Mouse (Mus musculus): ENCODE measurements around the gene Usp7. TPM values are rescaled to one million over a fixed set of nuclear protein-coding genes. Genes with fewer than 3 reads are reported as not detected.

Usp7 gene
- polyA plus RNA-seq, 1 experiment from 2014 or later = 23.9 TPM

GRCm38 (mm10) chr16:8643855-8644254 lies 148.3 kb downstream of the Usp7 start:
- H3K9me3 ChIP-seq (ENCODE audit: control insufficient read depth, low read length) = no peaks in the 10 kb centered on the region
- no peak for ATAC-seq
- H3K9ac ChIP-seq (ENCODE audit: low read depth, low read length) = no peak overlapping the region
- H3K4me3 ChIP-seq (ENCODE audit: low read length) = no peak overlapping the region
- H3K4me1 ChIP-seq (ENCODE audit: control insufficient read depth, insufficient read depth, low read depth, low read length) = peaks cover under 1% of the 10 kb centered on the region; the same call in 1 of the 2 replicates
- no peak overlapping the region for H3K4me2 ChIP-seq (ENCODE audit: low read length)
- H3K27me3 ChIP-seq (replicated peaks; ENCODE audit: control insufficient read depth, insufficient read depth, low read length) = no peaks in the 10 kb centered on the region
- no peak overlapping the region for H3K27ac ChIP-seq (ENCODE audit: low read depth, low read length)
- WGBS = 74% methylated on average over 2 of the region's 2 CpGs
- H3K36me3 ChIP-seq (ENCODE audit: control insufficient read depth, insufficient read depth, low read length) = peaks cover 18% of the 10 kb centered on the region

Other genes starting within 250 kb of the Usp7 start
- 33.1 and 37.0 TPM in 2 replicates for gene Pmm2, start 154.6 kb downstream of the Usp7 start, polyA plus RNA-seq (2015; fragmentation: Nextera tagmentation; extraction: Ambion mirVana)
- gene Tmem186, start 154.6 kb downstream of the Usp7 start, polyA plus RNA-seq (2015; fragmentation: Nextera tagmentation; extraction: Ambion mirVana) = 22.5 and 23.1 TPM in 2 replicates
- gene Carhsp1, start 120.2 kb downstream of the Usp7 start, polyA plus RNA-seq (2015; fragmentation: Nextera tagmentation; extraction: Ambion mirVana) = 148 and 167 TPM in 2 replicates
- gene Gm5767, start 111.5 kb downstream of the Usp7 start, polyA plus RNA-seq (2015; fragmentation: Nextera tagmentation; extraction: Ambion mirVana) = not detected in 2 replicates
- gene 1810013L24Rik, start 37.8 kb upstream of the Usp7 start, polyA plus RNA-seq (2015; fragmentation: Nextera tagmentation; extraction: Ambion mirVana) = 23.8 and 24.5 TPM in 2 replicates